Mouse (Mus musculus) mesoderm, embryonic 11.5 days (tissue): Measurements from ENCODE around the gene Camk2b.

Source experiments
- DNase-seq: peaks from one replicate; pipeline ENCODE4 v3.0.0-alpha.2; 2012; ENCODE audit warnings: low read depth, low spot score

Camk2b gene

GRCm38 (mm10) chr11:5983629-5984028 is 82.5 kb downstream of the Camk2b start:
- no peak for DNase-seq

GRCm38 (mm10) chr11:5981323-5981722 is 84.8 kb downstream of the Camk2b start:
- DNase-seq = no peak

GRCm38 (mm10) chr11:5980561-5980960 is 85.6 kb downstream of the Camk2b start:
- DNase-seq = no peak

- no peak for DNase-seq
These were observed 86.1 kb downstream of the Camk2b start for GRCm38 (mm10) chr11:5980108-5980507.

- no peak for DNase-seq
These were observed 87.1 kb downstream of the Camk2b start for GRCm38 (mm10) chr11:5979088-5979487.

DNA sequence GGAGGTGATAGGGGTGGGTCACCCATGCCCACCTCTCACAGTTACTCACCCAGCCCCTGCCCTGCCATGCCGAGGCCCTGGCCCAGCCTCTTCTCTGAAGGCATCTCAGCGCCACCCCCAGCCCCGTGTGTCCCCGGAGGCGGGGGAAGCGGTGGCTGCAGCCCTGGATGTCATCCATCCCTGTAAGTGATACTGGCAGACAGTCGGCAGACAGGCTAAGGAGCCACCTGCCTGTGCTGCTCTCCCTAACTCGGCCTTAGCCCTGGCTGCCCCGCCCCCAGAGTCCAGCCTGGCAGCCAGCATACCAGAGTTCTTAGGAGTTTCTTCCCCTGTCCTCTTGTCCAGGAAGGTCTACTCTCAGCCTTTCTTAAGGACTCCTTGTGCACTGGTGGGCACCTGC is 90.1 kb downstream of the Camk2b start:
- no peak for DNase-seq

DNA sequence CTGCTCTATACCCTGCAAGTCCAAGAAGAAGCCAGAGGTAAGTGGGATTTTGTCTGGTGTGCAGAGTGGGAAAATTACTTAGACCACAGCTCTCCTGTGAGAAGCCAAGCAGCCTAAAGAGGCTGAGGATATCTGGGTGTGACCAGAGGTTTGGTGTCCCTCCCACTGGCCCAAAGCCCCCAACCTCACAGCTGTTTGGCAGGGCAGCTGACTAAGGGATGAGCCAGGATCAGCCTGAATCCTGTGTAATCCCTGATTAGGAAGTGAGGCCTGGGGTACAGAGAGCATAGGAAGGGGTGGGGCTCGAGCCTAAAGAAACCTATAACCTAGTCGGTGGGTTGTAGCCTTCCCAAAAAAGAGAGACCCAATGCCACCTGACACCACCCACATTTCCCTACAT is 91.1 kb downstream of the Camk2b start:
- DNase-seq = no peak

GRCm38 (mm10) chr11:5974053-5974452 is 92.1 kb downstream of the Camk2b start:
- DNase-seq = no peak

DNA sequence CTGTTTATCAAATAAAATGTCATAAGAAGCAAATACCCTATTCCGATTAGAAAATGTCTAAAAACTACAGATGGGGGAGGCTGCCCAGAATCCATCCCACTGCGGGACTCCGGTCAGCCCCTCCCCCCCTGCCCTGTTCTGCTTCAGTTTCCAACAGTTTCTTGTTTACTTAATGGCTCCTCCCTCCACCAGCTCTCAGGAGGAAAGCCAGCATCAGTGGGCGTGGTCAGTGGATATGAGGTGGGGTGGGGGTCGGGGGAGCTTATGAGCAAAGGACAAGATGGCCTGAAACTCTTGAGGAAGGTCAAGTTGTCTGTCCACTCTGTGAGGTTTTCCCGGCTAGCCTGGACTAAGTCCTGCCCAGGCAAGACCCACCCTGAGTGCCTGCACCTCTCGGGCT is 93.0 kb downstream of the Camk2b start:
- DNase-seq = no peak

DNA sequence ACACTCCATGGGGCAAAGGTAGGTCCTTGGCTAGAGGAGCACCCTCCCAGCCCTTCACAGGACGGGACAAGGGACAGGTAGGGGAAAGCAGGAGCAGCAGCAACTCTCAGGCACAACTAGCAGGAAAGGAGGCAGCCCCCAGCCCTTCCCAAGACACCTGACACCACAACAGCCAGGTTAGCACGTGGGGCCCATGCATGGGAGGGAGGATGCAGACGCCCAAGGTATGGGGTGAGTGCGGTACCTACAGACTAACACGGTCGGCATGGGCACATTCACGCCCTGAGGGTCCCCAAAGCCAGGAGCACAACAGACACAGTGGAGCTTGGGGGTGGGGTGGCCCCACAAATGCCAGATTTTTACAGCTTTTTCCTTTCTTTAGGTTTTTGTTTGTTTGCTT is 95.0 kb downstream of the Camk2b start:
- DNase-seq = no peak

DNA sequence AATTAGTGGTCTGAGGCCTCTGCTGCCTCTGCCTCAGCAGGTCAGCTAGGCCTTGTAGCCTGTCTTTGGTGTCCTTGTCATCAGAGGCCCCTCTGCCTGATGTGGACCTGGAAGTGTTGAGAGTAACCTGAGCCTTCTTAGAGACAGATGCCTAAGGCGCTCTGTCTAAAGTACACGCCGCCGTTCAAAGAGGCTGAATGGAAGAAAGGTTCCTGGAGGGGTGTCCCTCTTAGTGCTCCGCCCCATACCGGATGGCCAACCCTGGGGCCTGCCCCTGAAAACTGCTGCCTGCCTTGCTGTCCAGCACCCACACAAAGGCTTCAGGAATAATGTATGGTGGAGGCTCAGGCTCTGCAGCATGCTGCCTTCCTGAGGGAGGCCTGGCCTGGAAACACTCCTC is 97.9 kb downstream of the Camk2b start:
- DNase-seq = no peak

DNA sequence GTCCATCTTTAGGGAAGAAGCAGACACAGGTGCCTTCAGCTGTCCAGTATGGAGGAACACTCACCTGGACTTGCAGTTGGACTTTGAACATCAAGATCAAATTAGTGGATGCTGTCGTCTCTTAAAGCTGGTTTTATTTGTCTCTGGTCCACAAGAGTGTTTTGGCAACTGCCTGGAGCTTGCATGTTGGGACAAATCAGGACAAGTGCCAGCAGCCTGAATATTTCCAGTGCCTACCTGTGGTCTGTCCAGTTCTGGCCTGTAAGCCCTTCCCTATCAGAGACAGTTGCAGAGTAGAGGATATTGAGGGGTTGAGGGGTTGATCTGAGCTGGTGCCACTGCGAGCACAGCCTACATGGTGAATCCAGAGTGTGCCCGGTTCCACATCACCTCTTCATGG is 99.4 kb downstream of the Camk2b start:
- DNase-seq = no peak

DNA sequence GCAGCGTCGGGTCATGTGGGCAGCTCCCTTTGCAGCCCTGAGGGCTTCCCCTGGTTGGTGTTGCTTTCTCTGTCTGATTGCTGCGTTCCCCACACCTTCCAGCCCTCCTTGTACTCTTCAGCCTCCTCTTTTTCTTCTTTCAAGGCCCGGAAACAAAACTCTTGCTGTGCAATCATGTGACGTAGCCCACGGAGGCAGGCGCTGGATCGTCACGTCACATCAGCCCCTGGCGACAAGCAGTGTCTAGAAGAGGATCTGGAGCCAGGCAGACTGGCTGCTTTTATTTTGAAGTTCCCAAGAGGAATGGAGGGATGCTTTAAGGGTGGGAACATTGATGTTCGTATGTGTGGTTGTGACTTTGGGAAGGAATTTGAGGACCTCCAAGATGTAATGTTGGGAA is 100.3 kb downstream of the Camk2b start:
- no peak for DNase-seq

GRCm38 (mm10) chr11:5960051-5960450 is 106.1 kb downstream of the Camk2b start:
- no peak for DNase-seq

GRCm38 (mm10) chr11:5955546-5956276 is 110.5 kb downstream of the Camk2b start, which contains the start of gene Ykt6:
Ykt6 (plus strand) TSS chr11:5955693.
- DNase-seq = peak; percentile 96

- peak; percentile 53 for DNase-seq
These were observed 111.1 kb downstream of the Camk2b start for GRCm38 (mm10) chr11:5954965-5955504.

- DNase-seq = no peak
These were observed 111.7 kb downstream of the Camk2b start for GRCm38 (mm10) chr11:5954435-5954834.

- peak; percentile 41 for DNase-seq
These were observed 112.9 kb downstream of the Camk2b start for GRCm38 (mm10) chr11:5953130-5953765.

DNA sequence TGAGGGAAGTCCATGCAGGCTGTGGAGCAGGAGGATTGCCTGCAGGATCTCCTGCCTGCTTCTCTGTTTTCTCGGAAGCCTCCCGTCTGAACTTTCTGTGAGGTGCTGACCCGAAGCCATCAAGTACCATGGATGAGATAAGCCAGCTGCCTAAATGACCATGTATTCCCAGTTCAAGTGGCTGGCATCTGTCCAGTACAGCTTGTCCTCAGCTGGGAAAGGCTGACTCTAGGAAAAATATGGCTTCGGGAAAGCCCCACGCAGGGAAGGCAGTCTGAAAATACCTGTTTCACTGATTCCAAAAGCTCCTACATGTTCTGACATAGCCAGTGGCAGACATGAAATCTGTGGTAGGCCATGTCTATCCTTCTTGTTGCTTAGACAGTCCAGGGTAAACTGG is 113.7 kb downstream of the Camk2b start:
- no peak for DNase-seq

GRCm38 (mm10) chr11:5949586-5950352 is 116.4 kb downstream of the Camk2b start, which contains the start of gene Gck:
Gck (minus strand) TSS chr11:5950081.
- no peak for DNase-seq

DNA sequence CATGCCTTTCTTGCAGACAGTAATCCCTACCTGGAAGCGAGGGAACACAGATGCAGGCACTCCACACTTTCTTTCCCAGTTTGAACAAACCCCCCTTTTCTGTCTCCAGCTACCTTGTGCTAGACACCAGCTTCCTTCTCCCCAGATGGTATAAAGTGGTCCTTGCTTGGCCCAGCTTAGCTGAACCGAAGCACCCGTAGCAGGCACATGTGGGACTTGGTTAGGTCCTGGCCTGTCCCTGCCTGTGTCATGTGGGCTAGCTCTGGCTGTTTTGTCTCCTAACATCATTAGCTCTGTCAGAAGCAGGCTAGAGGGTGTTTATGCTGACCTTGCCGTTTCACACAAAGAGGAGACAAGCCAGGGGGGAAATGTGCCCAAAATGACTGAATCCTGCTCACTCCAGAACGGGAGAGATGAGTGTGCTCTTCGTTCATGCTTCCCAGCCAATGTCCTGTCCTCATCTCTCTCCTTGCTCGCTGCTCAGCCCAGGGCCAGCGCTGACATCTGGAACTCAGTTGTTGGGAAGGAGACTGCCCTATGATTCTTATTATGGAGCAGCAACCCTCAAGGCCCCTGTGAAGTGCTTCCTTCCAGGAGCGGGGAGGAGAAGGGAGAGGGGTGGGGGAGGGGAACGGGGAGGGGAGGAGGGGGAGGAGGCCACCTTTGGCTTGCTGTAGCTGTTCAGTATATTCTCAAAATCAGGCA is 117.5 kb downstream of the Camk2b start:
- no peak for DNase-seq

DNA sequence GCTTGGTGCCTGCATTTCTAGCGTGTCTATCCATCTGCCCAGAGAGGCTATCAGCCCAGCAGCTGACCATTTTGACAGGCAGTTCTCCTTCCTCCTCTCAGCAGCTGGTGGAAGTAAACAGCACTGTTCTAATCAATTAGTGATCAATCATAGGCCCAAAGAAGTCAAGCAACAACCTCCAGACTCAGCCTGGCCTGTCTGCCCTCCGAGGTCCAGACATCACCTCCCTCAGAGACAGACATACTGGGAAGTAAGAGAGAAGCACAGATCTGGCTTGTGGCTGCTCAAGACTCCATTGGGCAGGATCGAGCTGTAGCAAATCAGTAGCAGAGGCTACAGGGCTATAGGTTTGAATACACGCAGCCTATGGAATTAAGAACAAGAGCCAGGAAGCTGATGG is 118.4 kb downstream of the Camk2b start:
- no peak for DNase-seq
